Mouse (Mus musculus) MEL (cell line): ENCODE measurements around the gene Epb41. TPM values are rescaled to one million over a fixed set of nuclear protein-coding genes. Genes with fewer than 3 reads are reported as not detected.

ENCODE experiments used
- DNase-seq: peaks from one replicate; pipeline ENCODE4 v3.0.0; 2011; ENCODE audit warnings: low read depth, low spot score
- H3K27ac ChIP-seq: 2 replicates; pipeline ENCODE4 v1.5.1; 2012; ENCODE audit warnings: low read depth, mild to moderate bottlenecking, control low read depth, low read length, moderate library complexity; ENCODE audit not compliant: control insufficient read depth
- H3K27me3 ChIP-seq, 2 experiments: fragments of 150-350 bp in 1 of 2; sonication (generic) in 1 of 2; 2 replicates each; pipeline ENCODE4 v1.6.1; 2012; ENCODE audit warnings: low read length in 2 of 2, mild to moderate bottlenecking in 2 of 2, improper control_type of control experiment in 1 of 2, moderate library complexity in 1 of 2; ENCODE audit not compliant: insufficient read depth in 2 of 2, control insufficient read depth in 1 of 2
- H3K36me3 ChIP-seq, 2 experiments: 2 replicates each; pipeline ENCODE4 v1.6.1; 2012 to 2014; ENCODE audit warnings: low read length in 2 of 2, improper control_type of control experiment in 1 of 2, inconsistent platforms in 1 of 2, mild to moderate bottlenecking in 1 of 2; ENCODE audit not compliant: insufficient read depth in 2 of 2, control insufficient read depth in 1 of 2
- H3K4me1 ChIP-seq, 2 experiments: fragments of 150-350 bp in 1 of 2; sonication (generic) in 1 of 2; 2 replicates each; pipeline ENCODE4 v1.6.1; 2012; ENCODE audit warnings: low read length in 2 of 2, improper control_type of control experiment in 1 of 2, mild to moderate bottlenecking in 1 of 2; ENCODE audit not compliant: insufficient read depth in 2 of 2, control insufficient read depth in 1 of 2
- H3K4me3 ChIP-seq, 2 experiments: fragments of 150-350 bp in 1 of 2; sonication (generic) in 1 of 2; 2 replicates each; pipeline ENCODE4 v1.5.1; 2012; ENCODE audit warnings: low read depth in 2 of 2, low read length in 2 of 2, mild to moderate bottlenecking in 2 of 2, moderate library complexity in 2 of 2, control low read depth in 1 of 2, improper control_type of control experiment in 1 of 2; ENCODE audit not compliant: control insufficient read depth in 1 of 2, insufficient read depth in 1 of 2
- H3K79me2 ChIP-seq: 2 replicates; pipeline ENCODE4 v1.6.1; 2012; ENCODE audit warnings: mild to moderate bottlenecking, low read length, moderate library complexity; ENCODE audit not compliant: control insufficient read depth, poor library complexity, insufficient read depth
- H3K9ac ChIP-seq: 2 replicates; pipeline ENCODE4 v1.6.1; 2012; ENCODE audit warnings: low read depth, mild to moderate bottlenecking, control low read depth, low read length, moderate library complexity; ENCODE audit not compliant: control insufficient read depth, poor library complexity, severe bottlenecking
- H3K9me3 ChIP-seq: fragments of 150-350 bp; sonication (generic); replicated peaks from 2 replicates; pipeline ENCODE4 v1.6.1; 2012; ENCODE audit warnings: mild to moderate bottlenecking, low read length, improper control_type of control experiment, moderate library complexity; ENCODE audit not compliant: insufficient read depth
- BHLHE40 ChIP-seq: IDR thresholded peaks from 2 replicates; pipeline ENCODE4 v1.6.1; 2012; ENCODE audit warnings: low read depth, mild to moderate bottlenecking, inconsistent platforms, low read length, improper control_type of control experiment, borderline replicate concordance
- CHD1 ChIP-seq: IDR thresholded peaks from 2 replicates; pipeline ENCODE4 v1.6.1; 2012; ENCODE audit warnings: low read depth, mild to moderate bottlenecking, inconsistent platforms, low read length, improper control_type of control experiment
- CHD2 ChIP-seq: IDR thresholded peaks from 2 replicates; pipeline ENCODE4 v1.6.1; 2011; ENCODE audit warnings: low read length, improper control_type of control experiment
- CTCF ChIP-seq, 3 experiments: IDR thresholded peaks in 2 of 3; conservative IDR thresholded peaks in 1 of 3; 2 replicates each; pipeline ENCODE4 v1.5.1; 2011 to 2012; ENCODE audit warnings: low read length in 3 of 3, low read depth in 2 of 3, mild to moderate bottlenecking in 2 of 3, improper control_type of control experiment in 1 of 3, inconsistent platforms in 1 of 3, mixed read lengths in 1 of 3, moderate library complexity in 1 of 3; ENCODE audit not compliant: control insufficient read depth in 1 of 3, insufficient read depth in 1 of 3, poor library complexity in 1 of 3, severe bottlenecking in 1 of 3
- EP300 ChIP-seq, 2 experiments: IDR thresholded peaks; 2 replicates each; pipeline ENCODE4 v1.6.1; 2011; ENCODE audit warnings: improper control_type of control experiment in 2 of 2, low read length in 2 of 2, low read depth in 1 of 2, mild to moderate bottlenecking in 1 of 2
- ETS1 ChIP-seq: IDR thresholded peaks from 2 replicates; pipeline ENCODE4 v1.6.1; 2012; ENCODE audit warnings: low read depth, mild to moderate bottlenecking, inconsistent platforms, low read length, improper control_type of control experiment, moderate library complexity
- MAFK ChIP-seq: IDR thresholded peaks from 2 replicates; pipeline ENCODE4 v1.6.1; 2011; ENCODE audit warnings: low read depth, mild to moderate bottlenecking, low read length, improper control_type of control experiment, borderline replicate concordance
- MAZ ChIP-seq: IDR thresholded peaks from 2 replicates; pipeline ENCODE4 v1.6.1; 2012; ENCODE audit warnings: low read depth, mild to moderate bottlenecking, inconsistent platforms, low read length, improper control_type of control experiment
- NRF1 ChIP-seq: IDR thresholded peaks from 2 replicates; pipeline ENCODE4 v1.6.1; 2014; ENCODE audit warnings: low read depth, mild to moderate bottlenecking, inconsistent platforms, low read length, improper control_type of control experiment, moderate library complexity; ENCODE audit not compliant: poor library complexity, insufficient read depth, severe bottlenecking
- POLR2A ChIP-seq, 2 experiments: IDR thresholded peaks; 2 replicates each; pipeline ENCODE4 v1.6.1; 2011 to 2012; ENCODE audit warnings: low read length in 2 of 2, mild to moderate bottlenecking in 2 of 2, control low read depth in 1 of 2, improper control_type of control experiment in 1 of 2, low read depth in 1 of 2, moderate library complexity in 1 of 2; ENCODE audit not compliant: control insufficient read depth in 1 of 2, insufficient read depth in 1 of 2, poor library complexity in 1 of 2
- POLR2AphosphoS5 ChIP-seq: IDR thresholded peaks from 2 replicates; pipeline ENCODE4 v1.6.1; 2012; ENCODE audit warnings: low read depth, borderline replicate concordance, mild to moderate bottlenecking, inconsistent platforms, low read length, moderate library complexity, mixed read lengths
- SIN3A ChIP-seq: IDR thresholded peaks from 2 replicates; pipeline ENCODE4 v1.6.1; 2012; ENCODE audit warnings: low read length, improper control_type of control experiment, inconsistent platforms
- SMC3 ChIP-seq: IDR thresholded peaks from 2 replicates; pipeline ENCODE4 v1.6.1; 2011; ENCODE audit warnings: low read depth, low read length, improper control_type of control experiment
- TAL1 ChIP-seq: IDR thresholded peaks from 2 replicates; pipeline ENCODE4 v1.6.1; 2012; ENCODE audit warnings: mild to moderate bottlenecking, inconsistent platforms, low read length, moderate library complexity, mixed read lengths
- TBP ChIP-seq: IDR thresholded peaks from 2 replicates; pipeline ENCODE4 v1.8.0; 2011; ENCODE audit warnings: low read depth, low read length, improper control_type of control experiment
- USF1 ChIP-seq: IDR thresholded peaks from 2 replicates; pipeline ENCODE4 v1.6.1; 2014; ENCODE audit warnings: low read depth, mild to moderate bottlenecking, inconsistent platforms, low read length, improper control_type of control experiment, moderate library complexity
- USF2 ChIP-seq, 2 experiments: IDR thresholded peaks; 2 replicates each; pipeline ENCODE4 v1.6.1; 2011 to 2012; ENCODE audit warnings: improper control_type of control experiment in 2 of 2, low read length in 2 of 2, borderline replicate concordance in 1 of 2, inconsistent platforms in 1 of 2, low read depth in 1 of 2, mild to moderate bottlenecking in 1 of 2; ENCODE audit not compliant: insufficient read depth in 1 of 2
- ZC3H11A ChIP-seq: IDR thresholded peaks from 2 replicates; pipeline ENCODE4 v1.6.1; 2012; ENCODE audit warnings: low read depth, mild to moderate bottlenecking, inconsistent platforms, low read length, improper control_type of control experiment
- ZKSCAN1 ChIP-seq: IDR thresholded peaks from 2 replicates; pipeline ENCODE4 v1.6.1; 2012; ENCODE audit warnings: low read depth, mild to moderate bottlenecking, inconsistent platforms, low read length, improper control_type of control experiment, moderate library complexity
- ZMIZ1 ChIP-seq: IDR thresholded peaks from 2 replicates; pipeline ENCODE4 v1.6.1; 2012; ENCODE audit warnings: low read depth, mild to moderate bottlenecking, inconsistent platforms, low read length, improper control_type of control experiment, moderate library complexity
- polyA plus RNA-seq, 2 experiments: library from polyadenylated mRNA; stranded (reverse) in 1 of 2; unstranded in 1 of 2; fragments of >175 nt in 1 of 2; fragments of >200 nt in 1 of 2; gene quantifications; 2 replicates each; pipeline versions ENCODE4 v1.2.1 to v1.2.4; 2012; ENCODE audit warnings: low replicate concordance in 2 of 2, low read depth in 1 of 2; ENCODE audit not compliant: insufficient read length in 2 of 2, insufficient read depth in 1 of 2, missing spikeins in 1 of 2
- total RNA-seq: library from RNA; depleted of rRNA; stranded (reverse); fragments of 300-350 nt; gene quantifications from 2 replicates; pipeline ENCODE4 v1.2.3, GENCODE M21; 2012

Epb41 gene
- total and polyA plus RNA-seq, 3 experiments: 36.5 to 115 (median 44.3) TPM

DNA sequence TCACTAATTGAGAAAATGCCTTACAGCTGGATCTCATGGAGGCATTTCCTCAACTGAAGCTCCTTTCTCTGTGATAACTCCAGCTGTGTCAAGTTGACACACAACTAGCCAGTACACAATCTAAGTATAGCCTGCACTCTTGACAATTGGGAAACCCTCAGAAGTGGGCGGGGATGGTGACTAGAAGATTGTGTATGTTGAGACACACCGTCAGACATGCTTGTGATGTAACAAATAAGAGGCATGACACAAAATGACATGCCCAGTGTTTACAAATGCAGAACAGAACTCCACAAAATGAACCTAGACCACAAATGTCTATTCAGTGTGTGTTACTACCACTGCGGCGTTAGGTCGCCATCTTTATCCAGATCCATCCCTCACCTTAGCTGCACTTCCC is 178.0 kb downstream of the Epb41 start:
- DNase-seq: no peak
- Histone ChIP-seq H3K9ac (no peak overlapping the region), H3K79me2 (0 out of 2 replicates have a peak, but pooled peaks cover 2% of the 10 kb centered on the region), H3K4me3 (no peak overlapping the region), H3K4me1 (no peaks in the 10 kb centered on the region), H3K27me3 (no peaks in the 10 kb centered on the region), H3K9me3 (no peaks in the 10 kb centered on the region), H3K36me3 (peaks cover 0 to 29% of the 10 kb centered on the region in 2 experiments; a peak in 2 of 4 replicates), H3K27ac (no peak overlapping the region)
- no peak for TF ChIP-seq NRF1
- no peak for TF ChIP-seq ZMIZ1
- no peak for TF ChIP-seq SMC3
- no peak for TF ChIP-seq USF1
- no peak for TF ChIP-seq POLR2A (IDR thresholded peaks at IDR 0.05; ENCODE audit: control insufficient read depth in 1 of 2, insufficient read depth in 1 of 2, low read depth in 1 of 2, low read length in 2 of 2, poor library complexity in 1 of 2)
- TF ChIP-seq CHD2: no peak
- no peak for TF ChIP-seq CTCF (IDR thresholded peaks at IDR 0.05 in 2 of 3, conservative IDR thresholded peaks at IDR 0.05 in 1 of 3; ENCODE audit: control insufficient read depth in 1 of 3, insufficient read depth in 1 of 3, low read depth in 2 of 3, low read length in 3 of 3, poor library complexity in 1 of 3, severe bottlenecking in 1 of 3)
- no peak for TF ChIP-seq EP300 (IDR thresholded peaks at IDR 0.05; ENCODE audit: low read depth in 1 of 2, low read length in 2 of 2)
- no peak for TF ChIP-seq MAFK
- TF ChIP-seq MAZ: no peak
- no peak for TF ChIP-seq TBP
- no peak for TF ChIP-seq ETS1
- TF ChIP-seq SIN3A: no peak
- no peak for TF ChIP-seq BHLHE40
- TF ChIP-seq ZC3H11A: no peak

DNA sequence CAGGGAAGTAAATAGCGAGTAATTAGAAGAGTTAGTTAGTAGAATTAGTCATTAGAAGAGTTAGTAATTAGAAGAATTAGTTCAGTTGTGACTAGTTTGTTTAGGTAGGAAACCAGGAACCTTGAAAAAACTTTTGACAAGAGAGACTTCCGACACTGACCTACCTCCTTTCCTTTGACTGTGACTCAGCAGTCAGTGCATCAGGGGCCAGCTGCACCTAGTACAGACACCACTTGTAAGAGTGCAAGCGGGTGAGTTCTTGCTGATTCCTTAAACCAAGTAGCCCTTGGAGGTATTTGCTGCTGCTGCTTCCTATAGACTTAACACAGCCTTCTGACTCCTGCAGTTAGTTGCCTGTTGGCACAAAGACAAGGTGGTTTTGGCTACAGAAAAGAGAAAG is 184.4 kb downstream of the Epb41 start:
- H3K4me3 ChIP-seq: no peak overlapping the region
- H3K27ac ChIP-seq: no peak overlapping the region
- no peak for DNase-seq
- H3K9ac ChIP-seq: no peak overlapping the region
- TF ChIP-seq CTCF (IDR thresholded peaks at IDR 0.05 in 2 of 3, conservative IDR thresholded peaks at IDR 0.05 in 1 of 3; ENCODE audit: control insufficient read depth in 1 of 3, insufficient read depth in 1 of 3, low read depth in 2 of 3, low read length in 3 of 3, poor library complexity in 1 of 3, severe bottlenecking in 1 of 3) (no peak), ZC3H11A (no peak), TAL1 (no peak), ZKSCAN1 (no peak), BHLHE40 (no peak), USF2 (IDR thresholded peaks at IDR 0.05; ENCODE audit: borderline replicate concordance in 1 of 2, insufficient read depth in 1 of 2, low read depth in 1 of 2, low read length in 2 of 2) (no peak), CHD1 (no peak), ZMIZ1 (no peak), USF1 (no peak), CHD2 (no peak), POLR2AphosphoS5 (no peak)
- TF ChIP-seq, all 39 proteins: peak for 0
- H3K4me1 ChIP-seq: no peaks in the 10 kb centered on the region
- peaks cover 0 to 54% of the 10 kb centered on the region in 2 experiments; a peak in 2 of 4 replicates for H3K36me3 ChIP-seq
- no peaks in the 10 kb centered on the region for H3K9me3 ChIP-seq
- H3K79me2 ChIP-seq: peaks cover 22% of the 10 kb centered on the region; the same call in 1 of the 2 replicates
- H3K27me3 ChIP-seq: no peaks in the 10 kb centered on the region
